Mouse (Mus musculus) MEL (cell line): ENCODE measurements at regions not wholly inside any gene's neighbourhood (a gene's known extent, or its start where the extent isn't known, plus 50 kb on each side); places are given as distances from the start of the nearest gene placed in this dataset.

ENCODE experiments used
- DNase-seq: peaks from one replicate; pipeline ENCODE4 v3.0.0; 2011; ENCODE audit warnings: low read depth, low spot score
- H3K27ac ChIP-seq: 2 replicates; pipeline ENCODE4 v1.5.1; 2012; ENCODE audit warnings: low read depth, mild to moderate bottlenecking, control low read depth, low read length, moderate library complexity; ENCODE audit not compliant: control insufficient read depth
- H3K27me3 ChIP-seq, 2 experiments: fragments of 150-350 bp in 1 of 2; sonication (generic) in 1 of 2; 2 replicates each; pipeline ENCODE4 v1.6.1; 2012; ENCODE audit warnings: low read length in 2 of 2, mild to moderate bottlenecking in 2 of 2, improper control_type of control experiment in 1 of 2, moderate library complexity in 1 of 2; ENCODE audit not compliant: insufficient read depth in 2 of 2, control insufficient read depth in 1 of 2
- H3K36me3 ChIP-seq, 2 experiments: 2 replicates each; pipeline ENCODE4 v1.6.1; 2012 to 2014; ENCODE audit warnings: low read length in 2 of 2, improper control_type of control experiment in 1 of 2, inconsistent platforms in 1 of 2, mild to moderate bottlenecking in 1 of 2; ENCODE audit not compliant: insufficient read depth in 2 of 2, control insufficient read depth in 1 of 2
- H3K4me1 ChIP-seq, 2 experiments: fragments of 150-350 bp in 1 of 2; sonication (generic) in 1 of 2; 2 replicates each; pipeline ENCODE4 v1.6.1; 2012; ENCODE audit warnings: low read length in 2 of 2, improper control_type of control experiment in 1 of 2, mild to moderate bottlenecking in 1 of 2; ENCODE audit not compliant: insufficient read depth in 2 of 2, control insufficient read depth in 1 of 2
- H3K4me3 ChIP-seq, 2 experiments: fragments of 150-350 bp in 1 of 2; sonication (generic) in 1 of 2; 2 replicates each; pipeline ENCODE4 v1.5.1; 2012; ENCODE audit warnings: low read depth in 2 of 2, low read length in 2 of 2, mild to moderate bottlenecking in 2 of 2, moderate library complexity in 2 of 2, control low read depth in 1 of 2, improper control_type of control experiment in 1 of 2; ENCODE audit not compliant: control insufficient read depth in 1 of 2, insufficient read depth in 1 of 2
- H3K79me2 ChIP-seq: 2 replicates; pipeline ENCODE4 v1.6.1; 2012; ENCODE audit warnings: mild to moderate bottlenecking, low read length, moderate library complexity; ENCODE audit not compliant: control insufficient read depth, poor library complexity, insufficient read depth
- H3K9ac ChIP-seq: 2 replicates; pipeline ENCODE4 v1.6.1; 2012; ENCODE audit warnings: low read depth, mild to moderate bottlenecking, control low read depth, low read length, moderate library complexity; ENCODE audit not compliant: control insufficient read depth, poor library complexity, severe bottlenecking
- H3K9me3 ChIP-seq: fragments of 150-350 bp; sonication (generic); replicated peaks from 2 replicates; pipeline ENCODE4 v1.6.1; 2012; ENCODE audit warnings: mild to moderate bottlenecking, low read length, improper control_type of control experiment, moderate library complexity; ENCODE audit not compliant: insufficient read depth
- BHLHE40 ChIP-seq: IDR thresholded peaks from 2 replicates; pipeline ENCODE4 v1.6.1; 2012; ENCODE audit warnings: low read depth, mild to moderate bottlenecking, inconsistent platforms, low read length, improper control_type of control experiment, borderline replicate concordance
- CHD2 ChIP-seq: IDR thresholded peaks from 2 replicates; pipeline ENCODE4 v1.6.1; 2011; ENCODE audit warnings: low read length, improper control_type of control experiment
- CTCF ChIP-seq, 3 experiments: IDR thresholded peaks in 2 of 3; conservative IDR thresholded peaks in 1 of 3; 2 replicates each; pipeline ENCODE4 v1.5.1; 2011 to 2012; ENCODE audit warnings: low read length in 3 of 3, low read depth in 2 of 3, mild to moderate bottlenecking in 2 of 3, improper control_type of control experiment in 1 of 3, inconsistent platforms in 1 of 3, mixed read lengths in 1 of 3, moderate library complexity in 1 of 3; ENCODE audit not compliant: control insufficient read depth in 1 of 3, insufficient read depth in 1 of 3, poor library complexity in 1 of 3, severe bottlenecking in 1 of 3
- E2F4 ChIP-seq: IDR thresholded peaks from 2 replicates; pipeline ENCODE4 v1.6.1; 2011; ENCODE audit warnings: low read depth, low read length, improper control_type of control experiment, borderline replicate concordance
- EP300 ChIP-seq, 2 experiments: IDR thresholded peaks; 2 replicates each; pipeline ENCODE4 v1.6.1; 2011; ENCODE audit warnings: improper control_type of control experiment in 2 of 2, low read length in 2 of 2, low read depth in 1 of 2, mild to moderate bottlenecking in 1 of 2
- ETS1 ChIP-seq: IDR thresholded peaks from 2 replicates; pipeline ENCODE4 v1.6.1; 2012; ENCODE audit warnings: low read depth, mild to moderate bottlenecking, inconsistent platforms, low read length, improper control_type of control experiment, moderate library complexity
- KAT2A ChIP-seq: conservative IDR thresholded peaks from 2 replicates; pipeline ENCODE4 v1.6.1; 2012; ENCODE audit warnings: low read depth, low read length, improper control_type of control experiment, inconsistent platforms
- MAZ ChIP-seq: IDR thresholded peaks from 2 replicates; pipeline ENCODE4 v1.6.1; 2012; ENCODE audit warnings: low read depth, mild to moderate bottlenecking, inconsistent platforms, low read length, improper control_type of control experiment
- MEF2A ChIP-seq: IDR thresholded peaks from 2 replicates; pipeline ENCODE4 v1.6.1; 2014; ENCODE audit warnings: low read depth, mild to moderate bottlenecking, inconsistent platforms, low read length, improper control_type of control experiment; ENCODE audit not compliant: poor library complexity, insufficient replicate concordance, severe bottlenecking; ENCODE audit errors: extremely low read depth
- MXI1 ChIP-seq: IDR thresholded peaks from 2 replicates; pipeline ENCODE4 v1.6.1; 2011; ENCODE audit warnings: mild to moderate bottlenecking, low read depth, low read length, improper control_type of control experiment
- MYB ChIP-seq: IDR thresholded peaks from 2 replicates; pipeline ENCODE4 v1.6.1; 2011; ENCODE audit warnings: mild to moderate bottlenecking, low read depth, low read length, improper control_type of control experiment
- MYC ChIP-seq: IDR thresholded peaks from 2 replicates; pipeline ENCODE4 v1.6.1; 2011; ENCODE audit warnings: low read depth, mild to moderate bottlenecking, low read length, improper control_type of control experiment, moderate library complexity
- SIN3A ChIP-seq: IDR thresholded peaks from 2 replicates; pipeline ENCODE4 v1.6.1; 2012; ENCODE audit warnings: low read length, improper control_type of control experiment, inconsistent platforms
- SMC3 ChIP-seq: IDR thresholded peaks from 2 replicates; pipeline ENCODE4 v1.6.1; 2011; ENCODE audit warnings: low read depth, low read length, improper control_type of control experiment
- TCF12 ChIP-seq: IDR thresholded peaks from 2 replicates; pipeline ENCODE4 v1.6.1; 2014; ENCODE audit warnings: low read depth, mild to moderate bottlenecking, inconsistent platforms, low read length, improper control_type of control experiment, moderate library complexity
- UBTF ChIP-seq: IDR thresholded peaks from 2 replicates; pipeline ENCODE4 v1.6.1; 2012; ENCODE audit warnings: low read depth, mild to moderate bottlenecking, inconsistent platforms, low read length, improper control_type of control experiment, moderate library complexity, borderline replicate concordance; ENCODE audit not compliant: insufficient read depth
- USF1 ChIP-seq: IDR thresholded peaks from 2 replicates; pipeline ENCODE4 v1.6.1; 2014; ENCODE audit warnings: low read depth, mild to moderate bottlenecking, inconsistent platforms, low read length, improper control_type of control experiment, moderate library complexity
- USF2 ChIP-seq, 2 experiments: IDR thresholded peaks; 2 replicates each; pipeline ENCODE4 v1.6.1; 2011 to 2012; ENCODE audit warnings: improper control_type of control experiment in 2 of 2, low read length in 2 of 2, borderline replicate concordance in 1 of 2, inconsistent platforms in 1 of 2, low read depth in 1 of 2, mild to moderate bottlenecking in 1 of 2; ENCODE audit not compliant: insufficient read depth in 1 of 2
- ZMIZ1 ChIP-seq: IDR thresholded peaks from 2 replicates; pipeline ENCODE4 v1.6.1; 2012; ENCODE audit warnings: low read depth, mild to moderate bottlenecking, inconsistent platforms, low read length, improper control_type of control experiment, moderate library complexity

GRCm38 (mm10) chr1:110400051-110400450 lies 417.8 kb downstream of the Cdh7 start:
- H3K36me3 ChIP-seq, result no peaks in the 10 kb centered on the region
- H3K4me3 ChIP-seq, result no peak overlapping the region
- no peaks in the 10 kb centered on the region for H3K9me3 ChIP-seq
- no peaks in the 10 kb centered on the region for H3K4me1 ChIP-seq
- TF ChIP-seq CTCF (IDR thresholded peaks at IDR 0.05 in 2 of 3, conservative IDR thresholded peaks at IDR 0.05 in 1 of 3; ENCODE audit: control insufficient read depth in 1 of 3, insufficient read depth in 1 of 3, low read depth in 2 of 3, low read length in 3 of 3, poor library complexity in 1 of 3, severe bottlenecking in 1 of 3), result no peak
- TF ChIP-seq E2F4, result no peak
- TF ChIP-seq UBTF, result no peak
- no peak for TF ChIP-seq BHLHE40
- no peak for TF ChIP-seq USF1
- no peak for TF ChIP-seq SIN3A
- no peak for TF ChIP-seq MEF2A
- TF ChIP-seq CHD2, result no peak
- no peak for TF ChIP-seq MXI1
- TF ChIP-seq MYB, result no peak
- no peak for TF ChIP-seq TCF12
- no peak for TF ChIP-seq SMC3
- TF ChIP-seq ZMIZ1, result no peak
- no peak for TF ChIP-seq MYC
- no peak for TF ChIP-seq EP300 (IDR thresholded peaks at IDR 0.05; ENCODE audit: low read depth in 1 of 2, low read length in 2 of 2)
- no peak for TF ChIP-seq ETS1
- TF ChIP-seq MAZ, result no peak
- H3K27me3 ChIP-seq, result no peaks in the 10 kb centered on the region
- H3K79me2 ChIP-seq, result no peaks in the 10 kb centered on the region
- no peak for DNase-seq
- no peak overlapping the region for H3K27ac ChIP-seq
- no peak overlapping the region for H3K9ac ChIP-seq

- DNase-seq, result no peak
- Histone ChIP-seq H3K4me3 (no peak overlapping the region), H3K27ac (no peak overlapping the region), H3K9ac (no peak overlapping the region), H3K27me3 (no peaks in the 10 kb centered on the region), H3K4me1 (no peaks in the 10 kb centered on the region), H3K36me3 (no peaks in the 10 kb centered on the region), H3K79me2 (no peaks in the 10 kb centered on the region), H3K9me3 (no peaks in the 10 kb centered on the region)
- no peak for TF ChIP-seq USF2 (IDR thresholded peaks at IDR 0.05; ENCODE audit: borderline replicate concordance in 1 of 2, insufficient read depth in 1 of 2, low read depth in 1 of 2, low read length in 2 of 2)
- no peak for TF ChIP-seq KAT2A
Observed at GRCm38 (mm10) chr1:110447742-110448312, 465.6 kb downstream of the Cdh7 start.
